Mouse (Mus musculus): ENCODE data around the gene Stard8.
"Not testable (repeated sequence)": the region's sequence is repeated elsewhere in the genome, so short reads cannot be mapped to it uniquely, and the experiment has no call there.

The Stard8 gene

GRCm38 (mm10) chrX:99046360-99047055, 43.5 kb downstream of the Stard8 start:
- DNase-seq (ENCODE audit: low read depth, low spot score) = no peak

DNA sequence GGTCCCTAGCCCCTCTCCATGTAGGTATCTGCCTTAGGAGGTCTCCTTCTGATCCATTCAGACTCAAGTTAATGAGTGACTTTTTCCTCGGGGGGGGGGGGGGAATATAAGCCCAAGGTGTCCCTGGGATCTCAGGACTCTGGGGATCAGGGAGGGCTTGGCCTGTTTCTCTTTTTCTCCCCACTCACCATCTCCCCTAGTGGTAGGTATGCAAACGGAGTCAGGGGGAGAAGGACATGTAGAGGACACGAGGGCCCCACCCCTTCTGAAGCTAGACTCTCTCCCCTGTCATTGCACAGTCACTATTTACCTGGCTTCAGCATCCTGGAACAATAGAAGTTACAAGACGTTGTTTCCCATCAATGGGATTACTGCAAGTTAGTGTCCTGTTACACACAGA, 45.1 kb downstream of the Stard8 start:
- DNase-seq (ENCODE audit: low read depth, low spot score) = no peak

DNA sequence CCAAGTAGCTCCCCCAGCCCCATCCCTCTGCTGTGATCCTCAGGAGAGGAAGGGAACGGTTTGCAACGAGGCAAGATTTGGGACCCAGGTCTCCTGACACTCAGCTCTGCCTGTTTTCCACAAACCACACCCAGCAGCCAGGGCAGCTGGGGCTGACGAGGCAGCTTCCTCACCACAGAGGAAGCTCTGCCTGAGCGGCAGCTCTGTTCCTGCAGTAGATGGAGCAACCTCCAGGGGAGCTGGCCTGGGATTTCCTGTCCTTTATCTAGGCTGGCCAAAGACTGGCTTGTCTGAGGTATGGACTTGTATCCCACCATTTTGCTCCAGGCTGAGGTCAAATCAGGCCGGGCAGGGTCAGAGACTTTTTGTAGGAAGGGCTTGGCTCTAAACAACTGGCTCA, 46.2 kb downstream of the Stard8 start:
- DNase-seq (ENCODE audit: low read depth, low spot score) = no peak

DNA sequence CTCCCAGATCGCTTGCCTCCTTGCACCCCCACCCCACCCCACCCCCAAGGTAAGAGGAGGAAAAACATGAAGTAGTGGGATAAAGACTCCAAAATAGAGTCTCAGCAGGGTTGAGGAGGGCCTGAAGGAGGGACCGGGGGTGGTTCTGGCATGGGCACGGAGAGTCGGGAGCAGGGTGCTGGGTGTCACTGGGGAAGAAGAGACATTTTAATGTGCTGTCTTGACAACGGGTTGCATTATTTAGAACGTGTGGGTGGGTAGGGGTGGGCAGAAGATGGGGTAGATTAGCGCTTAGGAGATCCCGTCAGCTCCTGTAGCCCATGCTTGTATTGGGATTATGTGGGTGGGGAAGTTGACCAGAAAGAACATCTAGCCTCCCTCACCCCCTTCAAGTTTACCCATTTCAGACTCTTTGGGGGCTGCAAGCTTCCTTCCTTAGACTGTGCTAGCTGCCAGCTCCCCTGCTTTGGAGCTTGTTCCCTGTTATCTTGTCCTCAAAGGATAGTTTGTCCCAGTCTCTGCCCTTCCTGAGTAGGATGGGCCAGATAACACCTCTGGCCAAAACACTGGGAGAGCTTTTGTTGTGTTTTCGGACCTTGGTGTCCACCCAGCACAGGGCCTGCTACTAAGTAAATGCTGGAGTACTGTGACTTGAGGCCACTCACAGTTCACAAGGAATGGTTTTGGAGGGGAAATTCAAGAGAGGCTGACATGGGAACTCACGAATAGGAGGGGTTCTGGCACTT, 47.9 kb downstream of the Stard8 start:
- peak; percentile 59 for DNase-seq (ENCODE audit: low read depth, low spot score)

DNA sequence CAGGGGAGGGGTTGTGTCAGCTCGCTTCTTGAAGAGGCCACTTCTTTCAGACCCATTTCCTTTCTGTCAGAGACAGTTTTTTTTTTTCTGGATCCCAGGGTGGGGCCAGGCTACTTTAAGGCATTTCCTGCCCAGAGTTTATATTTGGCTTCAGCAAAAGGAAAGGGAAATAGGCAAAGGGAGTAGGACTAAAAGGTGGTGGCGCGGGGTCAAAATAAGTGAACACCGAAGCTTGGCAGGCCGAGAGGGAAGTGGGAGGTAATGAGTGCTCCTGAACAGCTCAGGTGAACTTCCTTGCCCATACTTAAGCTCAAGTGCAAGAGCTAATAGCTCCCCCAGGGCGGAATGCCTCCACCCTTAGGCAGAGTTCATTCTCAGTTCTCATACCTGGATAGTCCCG, 49.2 kb downstream of the Stard8 start:
- DNase-seq (ENCODE audit: low read depth, low spot score) = no peak

DNA sequence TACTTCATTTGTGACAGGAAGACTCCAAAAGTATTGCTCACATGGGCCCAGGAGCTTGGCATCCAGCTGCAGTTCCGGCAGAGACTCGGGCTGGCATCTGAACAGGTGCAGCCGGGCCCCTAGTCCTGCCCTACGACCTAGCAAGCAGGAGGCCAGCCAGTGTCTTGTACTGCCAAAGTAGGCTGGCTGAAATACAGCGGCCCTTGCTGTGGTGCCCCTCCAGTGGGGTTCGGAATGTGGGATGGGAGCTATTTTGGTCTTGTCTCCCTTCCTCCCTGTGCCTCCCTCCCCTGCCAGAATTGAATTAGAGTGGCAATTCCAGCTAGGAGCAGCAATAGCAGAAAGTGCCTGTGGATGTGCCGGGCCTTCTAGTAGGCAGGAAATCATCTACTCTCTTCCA, 51.5 kb downstream of the Stard8 start:
- DNase-seq (ENCODE audit: low read depth, low spot score) = no peak

- no peak for DNase-seq (ENCODE audit: low read depth, low spot score)
Observed at GRCm38 (mm10) chrX:99057772-99058440, 54.9 kb downstream of the Stard8 start.

GRCm38 (mm10) chrX:99059119-99059518, 56.1 kb downstream of the Stard8 start:
- DNase-seq (ENCODE audit: low read depth, low spot score) = no peak

DNA sequence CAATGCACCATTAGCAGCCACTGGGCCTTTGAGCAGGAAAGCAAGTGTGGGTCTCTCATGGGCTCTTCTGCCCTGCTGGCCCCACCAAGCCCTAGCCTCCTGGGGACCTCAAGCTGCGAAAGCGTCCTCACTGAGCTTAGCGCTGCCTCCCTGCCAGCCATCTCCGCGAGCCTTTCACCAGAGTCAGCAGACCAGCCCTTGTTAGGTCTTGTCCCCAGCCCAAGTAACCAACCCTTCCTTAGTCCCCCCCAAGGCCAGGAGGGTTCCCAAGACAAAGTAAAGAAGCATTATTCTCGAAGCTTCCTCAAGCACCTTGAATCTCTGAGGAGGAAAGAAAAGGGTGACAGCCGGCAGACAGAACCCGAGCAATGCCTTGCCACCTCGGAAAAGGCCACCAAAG, 62.5 kb downstream of the Stard8 start:
- DNase-seq (ENCODE audit: low read depth, low spot score) = no peak

GRCm38 (mm10) chrX:99066550-99066949, 63.5 kb downstream of the Stard8 start:
- DNase-seq (ENCODE audit: low read depth, low spot score) = no peak

DNA sequence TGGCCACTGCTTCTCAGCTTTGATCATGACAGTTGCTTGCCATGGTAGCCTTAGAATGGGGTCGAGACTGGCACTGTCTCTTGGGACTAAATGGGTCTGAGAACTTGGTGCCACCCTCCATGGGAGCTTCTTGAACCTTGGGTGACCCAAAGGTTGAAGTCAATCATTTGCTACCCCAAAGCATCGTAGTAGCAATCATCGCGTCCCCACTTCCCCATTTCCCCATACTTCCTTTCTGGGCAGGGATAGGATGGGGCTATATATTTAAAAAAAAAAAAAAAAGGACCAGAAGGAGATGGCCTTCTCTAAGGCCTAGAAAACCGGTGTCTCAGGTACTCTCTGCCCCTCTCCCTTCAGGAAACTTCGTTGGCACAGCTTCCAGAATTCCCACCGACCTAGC, 64.2 kb downstream of the Stard8 start:
- no peak for DNase-seq (ENCODE audit: low read depth, low spot score)

DNA sequence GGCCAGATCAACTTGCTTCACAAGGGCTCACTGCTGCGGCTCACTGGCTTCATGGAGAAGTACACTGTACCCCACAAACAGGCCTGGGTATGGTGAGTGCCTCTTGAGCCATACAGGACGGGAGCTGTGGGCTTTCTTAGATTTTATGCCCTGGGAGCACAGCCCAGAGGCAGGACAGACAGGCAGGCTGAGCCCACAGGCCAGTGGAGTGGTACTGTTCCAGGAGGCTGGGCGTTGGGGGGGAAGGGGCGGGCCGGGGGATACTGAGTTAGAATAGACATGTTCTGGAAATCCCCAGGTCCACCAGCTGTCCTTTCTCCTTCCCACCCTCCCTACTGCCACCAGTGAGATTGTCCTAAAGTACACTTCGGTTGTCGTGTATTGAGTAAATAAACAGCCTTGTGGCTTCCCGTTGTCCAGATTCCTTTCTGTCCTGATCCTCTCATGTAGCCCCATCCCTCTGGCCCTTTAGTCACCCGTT, 64.7 kb downstream of the Stard8 start:
- DNase-seq (ENCODE audit: low read depth, low spot score) = no peak

GRCm38 (mm10) chrX:99071188-99071587, 68.1 kb downstream of the Stard8 start:
- no peak for DNase-seq (ENCODE audit: low read depth, low spot score)

GRCm38 (mm10) chrX:99072596-99072995, 69.5 kb downstream of the Stard8 start:
- DNase-seq (ENCODE audit: low read depth, low spot score) = no peak

DNA sequence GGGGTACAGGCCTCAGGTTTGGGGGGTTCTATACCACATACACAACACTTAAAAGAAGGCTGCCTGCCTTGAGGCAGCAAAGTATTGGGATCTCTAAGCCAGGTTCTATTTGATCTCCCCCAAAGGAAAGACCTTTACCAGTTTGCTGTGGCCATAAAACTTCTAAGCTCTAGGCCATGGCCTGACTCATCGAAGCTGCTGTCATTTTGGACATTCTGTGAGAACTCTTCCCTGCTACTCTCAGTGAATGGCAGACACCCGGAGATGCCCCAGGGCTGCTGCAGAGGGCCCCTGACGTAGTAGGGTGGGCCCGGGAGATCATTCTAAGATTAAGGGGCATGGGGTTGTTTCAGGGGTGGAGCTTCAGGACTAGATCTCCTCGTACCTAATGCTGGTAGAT, 72.1 kb downstream of the Stard8 start:
- no peak for DNase-seq (ENCODE audit: low read depth, low spot score)

DNA sequence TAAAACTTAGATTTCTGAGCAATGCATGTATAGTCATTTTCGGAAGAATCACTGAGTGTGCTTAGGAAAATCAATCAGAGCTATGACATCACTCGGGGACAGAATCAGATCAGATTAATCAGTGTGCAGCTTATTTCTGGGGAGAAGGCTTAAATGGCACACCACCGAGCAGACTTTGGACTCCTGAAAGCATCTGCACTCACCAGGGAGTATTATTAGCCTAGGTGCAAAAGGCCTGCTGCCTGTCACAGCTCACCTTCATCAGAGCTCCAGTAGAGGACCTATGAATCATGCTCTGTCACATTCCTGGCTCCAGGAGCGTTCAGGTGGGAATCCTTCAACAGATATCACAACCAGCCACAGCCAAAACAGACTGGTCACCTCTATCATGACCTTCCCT, 73.4 kb downstream of the Stard8 start:
- DNase-seq (ENCODE audit: low read depth, low spot score) = no peak

DNA sequence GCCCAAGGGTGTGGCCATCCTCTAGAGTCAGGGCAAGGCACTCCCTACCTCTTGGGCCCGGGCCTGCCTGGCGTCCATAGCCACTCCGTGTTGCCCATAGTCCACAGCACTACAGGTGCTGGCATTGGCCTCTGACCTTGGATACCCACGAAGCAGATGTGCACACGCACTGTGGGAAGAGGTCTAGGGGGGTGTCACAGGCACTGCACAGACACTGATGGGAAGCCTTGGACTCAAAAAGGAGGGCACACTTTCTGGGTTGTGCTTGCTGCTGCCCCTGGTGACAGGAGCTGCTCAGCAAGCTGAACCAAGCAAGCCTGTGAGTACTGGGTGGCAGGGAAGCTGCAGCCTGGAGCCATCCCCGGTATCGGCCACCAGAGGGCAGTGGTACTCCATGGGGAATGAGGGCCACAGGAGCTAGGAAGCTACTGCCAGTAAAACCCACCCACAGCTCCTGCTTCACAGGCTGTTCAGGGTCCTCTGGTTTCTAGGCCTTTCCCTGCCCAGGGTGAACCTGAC, 75.4 kb downstream of the Stard8 start:
- DNase-seq (ENCODE audit: low read depth, low spot score) = not testable (repeated sequence)

GRCm38 (mm10) chrX:99092704-99093103, 89.7 kb downstream of the Stard8 start:
- DNase-seq (ENCODE audit: low read depth, low spot score) = no peak

GRCm38 (mm10) chrX:99111088-99111724, 108.2 kb downstream of the Stard8 start:
- not testable (repeated sequence) for DNase-seq (ENCODE audit: low read depth, low spot score)

GRCm38 (mm10) chrX:99119510-99119909, 116.5 kb downstream of the Stard8 start:
- no peak for DNase-seq (ENCODE audit: low read depth, low spot score)
